Mouse (Mus musculus): Measurements from ENCODE around the gene Nfya. TPM values are rescaled to one million over a fixed set of nuclear protein-coding genes. Genes with fewer than 3 reads are reported as not detected.

The Nfya gene
- polyA plus RNA-seq, 1 experiment from 2014 or later = 16.4 TPM

- H3K9ac ChIP-seq = no peak overlapping the region
- H3K36me3 ChIP-seq (replicated peaks; ENCODE audit: control insufficient read depth, insufficient read depth) = no peaks in the 10 kb centered on the region
- no peaks in the 10 kb centered on the region for H3K27me3 ChIP-seq (ENCODE audit: control insufficient read depth, insufficient read depth, low read length)
- DNase-seq (ENCODE audit: low spot score) (no peak), ATAC-seq (ENCODE audit: low FRiP score) (no peak)
- H3K4me1 ChIP-seq (replicated peaks; ENCODE audit: control insufficient read depth, insufficient read depth, low read length) = no peaks in the 10 kb centered on the region
- no peaks in the 10 kb centered on the region for H3K9me3 ChIP-seq (ENCODE audit: control insufficient read depth, low read length)
- H3K27ac ChIP-seq = no peak overlapping the region
- 80% methylated on average over 4 of the region's 4 CpGs for WGBS
- H3K4me3 ChIP-seq (replicated peaks; ENCODE audit: low read length) = no peak overlapping the region
- no peak overlapping the region for H3K4me2 ChIP-seq (replicated peaks)
Measured at GRCm38 (mm10) chr17:48345824-48346223, 63.9 kb downstream of the Nfya start.

- H3K4me1 ChIP-seq (replicated peaks; ENCODE audit: control insufficient read depth, insufficient read depth, low read length) = no peaks in the 10 kb centered on the region
- H3K27ac ChIP-seq = no peak overlapping the region
- ATAC-seq (ENCODE audit: low FRiP score) (no peak), DNase-seq (ENCODE audit: low spot score) (no peak)
- no peaks in the 10 kb centered on the region for H3K9me3 ChIP-seq (ENCODE audit: control insufficient read depth, low read length)
- H3K4me2 ChIP-seq (replicated peaks) = no peak overlapping the region
- no peaks in the 10 kb centered on the region for H3K27me3 ChIP-seq (ENCODE audit: control insufficient read depth, insufficient read depth, low read length)
- H3K9ac ChIP-seq = no peak overlapping the region
- no peaks in the 10 kb centered on the region for H3K36me3 ChIP-seq (replicated peaks; ENCODE audit: control insufficient read depth, insufficient read depth)
- WGBS = 92% methylated on average over 2 of the region's 2 CpGs
- H3K4me3 ChIP-seq (replicated peaks; ENCODE audit: low read length) = no peak overlapping the region
Measured at GRCm38 (mm10) chr17:48343065-48343464, 66.6 kb downstream of the Nfya start.

GRCm38 (mm10) chr17:48341947-48342346, 67.8 kb downstream of the Nfya start:
- Histone ChIP-seq H3K9ac (no peak overlapping the region), H3K36me3 (replicated peaks; ENCODE audit: control insufficient read depth, insufficient read depth) (no peaks in the 10 kb centered on the region), H3K4me2 (replicated peaks) (no peak overlapping the region), H3K4me1 (replicated peaks; ENCODE audit: control insufficient read depth, insufficient read depth, low read length) (no peaks in the 10 kb centered on the region), H3K4me3 (replicated peaks; ENCODE audit: low read length) (no peak overlapping the region), H3K9me3 (ENCODE audit: control insufficient read depth, low read length) (no peaks in the 10 kb centered on the region), H3K27ac (no peak overlapping the region), H3K27me3 (ENCODE audit: control insufficient read depth, insufficient read depth, low read length) (no peaks in the 10 kb centered on the region)
- ATAC-seq (ENCODE audit: low FRiP score) (no peak), DNase-seq (ENCODE audit: low spot score) (no peak)
- 91% methylated on average over 3 of the region's 3 CpGs for WGBS

- Histone ChIP-seq H3K4me1 (replicated peaks; ENCODE audit: control insufficient read depth, insufficient read depth, low read length) (no peaks in the 10 kb centered on the region), H3K36me3 (replicated peaks; ENCODE audit: control insufficient read depth, insufficient read depth) (no peaks in the 10 kb centered on the region), H3K27me3 (ENCODE audit: control insufficient read depth, insufficient read depth, low read length) (no peaks in the 10 kb centered on the region), H3K27ac (no peak overlapping the region), H3K9ac (no peak overlapping the region), H3K9me3 (ENCODE audit: control insufficient read depth, low read length) (no peaks in the 10 kb centered on the region), H3K4me2 (replicated peaks) (no peak overlapping the region), H3K4me3 (replicated peaks; ENCODE audit: low read length) (no peak overlapping the region)
- ATAC-seq (ENCODE audit: low FRiP score) (no peak), DNase-seq (ENCODE audit: low spot score) (no peak)
- 88% methylated on average over 1 of the region's 1 CpGs for WGBS
Measured at GRCm38 (mm10) chr17:48340267-48340666, 69.4 kb downstream of the Nfya start.

Other genes with a start within 250 kb of the Nfya start
- not detected in 2 replicates for gene A530064D06Rik, start 242.6 kb downstream of the Nfya start, polyA plus RNA-seq (2014; fragmentation: Nextera tagmentation; extraction: Ambion mirVana)
- gene Trem1, start 177.1 kb downstream of the Nfya start, polyA plus RNA-seq (2014; fragmentation: Nextera tagmentation; extraction: Ambion mirVana) = not detected in 2 replicates
- gene Trem3, start 162.1 kb downstream of the Nfya start, polyA plus RNA-seq (2014; fragmentation: Nextera tagmentation; extraction: Ambion mirVana) = not detected in 2 replicates
- gene Treml4, start 145.6 kb downstream of the Nfya start, polyA plus RNA-seq (2014; fragmentation: Nextera tagmentation; extraction: Ambion mirVana) = 0.44 TPM in 1 of 2 replicates, not detected in the other
- 0.09 TPM in 1 of 2 replicates, not detected in the other for gene Treml2, start 110.4 kb downstream of the Nfya start, polyA plus RNA-seq (2014; fragmentation: Nextera tagmentation; extraction: Ambion mirVana)
- gene B430306N03Rik, start 93.8 kb downstream of the Nfya start, polyA plus RNA-seq (2014; fragmentation: Nextera tagmentation; extraction: Ambion mirVana) = 0.05 and 0.18 TPM in 2 replicates
- gene Trem2, start 63.5 kb downstream of the Nfya start, polyA plus RNA-seq (2014; fragmentation: Nextera tagmentation; extraction: Ambion mirVana) = 4.0 and 4.8 TPM in 2 replicates
- gene Treml1, start 50.0 kb downstream of the Nfya start, polyA plus RNA-seq (2014; fragmentation: Nextera tagmentation; extraction: Ambion mirVana) = 0.37 and 0.60 TPM in 2 replicates
- gene Oard1, start 108 bp upstream of the Nfya start, polyA plus RNA-seq (2014; fragmentation: Nextera tagmentation; extraction: Ambion mirVana) = 36.2 and 36.3 TPM in 2 replicates
- gene Apobec2, start 23.0 kb upstream of the Nfya start, polyA plus RNA-seq (2014; fragmentation: Nextera tagmentation; extraction: Ambion mirVana) = 0.52 and 0.63 TPM in 2 replicates
- gene Tspo2, start 41.6 kb upstream of the Nfya start, polyA plus RNA-seq (2014; fragmentation: Nextera tagmentation; extraction: Ambion mirVana) = 1.0 and 1.2 TPM in 2 replicates
- gene Unc5cl, start 45.0 kb upstream of the Nfya start, polyA plus RNA-seq (2014; fragmentation: Nextera tagmentation; extraction: Ambion mirVana) = 0.37 and 0.42 TPM in 2 replicates